Mouse (Mus musculus) hindbrain, embryonic 10.5 days (tissue): ENCODE results near the gene Myh11. TPM values are rescaled to one million over a fixed set of nuclear protein-coding genes. Genes with fewer than 3 reads are reported as not detected.

Experiments
- DNase-seq: peaks from one replicate; pipeline ENCODE4 v3.0.0-alpha.2; 2017; ENCODE audit warnings: low spot score
- H3K27ac ChIP-seq: fragments of 300-500 bp; sonication (generic); 2 replicates; pipeline ENCODE4 v1.5.1; 2016; ENCODE audit warnings: mild to moderate bottlenecking, moderate library complexity
- H3K27me3 ChIP-seq: fragments of 300-500 bp; sonication (generic); 2 replicates; pipeline ENCODE4 v1.6.1; 2016; ENCODE audit warnings: mild to moderate bottlenecking; ENCODE audit not compliant: poor library complexity, insufficient read depth, severe bottlenecking
- H3K36me3 ChIP-seq: fragments of 300-500 bp; sonication (generic); 2 replicates; pipeline ENCODE4 v1.6.1; 2016; ENCODE audit warnings: mild to moderate bottlenecking, moderate library complexity
- H3K4me1 ChIP-seq: fragments of 300-500 bp; sonication (generic); replicated peaks from 2 replicates; pipeline ENCODE4 v1.6.1; 2016; ENCODE audit warnings: mild to moderate bottlenecking
- H3K4me3 ChIP-seq: fragments of 300-500 bp; sonication (generic); 2 replicates; pipeline ENCODE4 v1.5.1; 2016; ENCODE audit warnings: mild to moderate bottlenecking, moderate library complexity
- H3K9me3 ChIP-seq: fragments of 300-500 bp; sonication (generic); 2 replicates; pipeline ENCODE4 v1.6.1; 2016; ENCODE audit warnings: mild to moderate bottlenecking, moderate library complexity
- WGBS: fragments of 180-500 bp; shearing (Covaris S2); methylation state at CpG from one replicate; pipeline ENCODE4 v1.1.7; 2016; 5-methylcytosine and 5-hydroxymethylcytosine counted together
- polyA plus RNA-seq: library from polyadenylated mRNA; unstranded; fragments of >200 nt; fragmentation: Nextera tagmentation; extraction: Ambion mirVana; gene quantifications from 2 replicates; pipeline ENCODE4 v1.2.1, GENCODE M21; 2016

Gene Myh11
- 0.04 and 0.06 TPM in 2 replicates for polyA plus RNA-seq

GRCm38 (mm10) chr16:14291223-14291622, at the start of gene Myh11:
Gene Myh11, minus strand, starts transcription at chr16:14291372.
- peak within 1 kb of the TSS; percentile 41 for H3K4me3 ChIP-seq
- DNase-seq = peak; percentile 72
- peaks cover 15% of the 10 kb centered on the region for H3K4me1 ChIP-seq
- WGBS = 5% methylated on average over 16 of the region's 16 CpGs
- H3K9me3 ChIP-seq = no peaks in the 10 kb centered on the region
- no peaks in the 10 kb centered on the region for H3K36me3 ChIP-seq
- no peak within 1 kb of the TSS for H3K27ac ChIP-seq
- H3K27me3 ChIP-seq = peaks cover 30% of the 10 kb centered on the region

- no peaks in the 10 kb centered on the region for H3K36me3 ChIP-seq
- no peak overlapping the region for H3K27ac ChIP-seq
- 76% methylated on average over 1 of the region's 1 CpGs for WGBS
- H3K27me3 ChIP-seq = no peaks in the 10 kb centered on the region
- H3K4me3 ChIP-seq = no peak overlapping the region
- H3K4me1 ChIP-seq = no peaks in the 10 kb centered on the region
- DNase-seq = no peak
- no peaks in the 10 kb centered on the region for H3K9me3 ChIP-seq
Measured at GRCm38 (mm10) chr16:14328156-14328555, 37.0 kb upstream of the Myh11 start.

GRCm38 (mm10) chr16:14320494-14320893, 29.3 kb upstream of the Myh11 start:
- no peaks in the 10 kb centered on the region for H3K27me3 ChIP-seq
- no peaks in the 10 kb centered on the region for H3K9me3 ChIP-seq
- peaks cover 16% of the 10 kb centered on the region for H3K4me1 ChIP-seq
- DNase-seq = no peak
- H3K4me3 ChIP-seq = no peak overlapping the region
- WGBS = 56% methylated on average over 1 of the region's 1 CpGs
- no peak overlapping the region for H3K27ac ChIP-seq
- H3K36me3 ChIP-seq = no peaks in the 10 kb centered on the region

GRCm38 (mm10) chr16:14319681-14320080, 28.5 kb upstream of the Myh11 start:
- no peak overlapping the region for H3K27ac ChIP-seq
- no peaks in the 10 kb centered on the region for H3K36me3 ChIP-seq
- no peak overlapping the region for H3K4me3 ChIP-seq
- WGBS = 87% methylated on average over 3 of the region's 3 CpGs
- H3K4me1 ChIP-seq = peaks cover 18% of the 10 kb centered on the region
- no peaks in the 10 kb centered on the region for H3K9me3 ChIP-seq
- no peak for DNase-seq
- no peaks in the 10 kb centered on the region for H3K27me3 ChIP-seq

- Histone ChIP-seq H3K27me3 (no peaks in the 10 kb centered on the region), H3K4me3 (peak within 1 kb of the TSS; percentile 80), H3K36me3 (peaks cover 19% of the 10 kb centered on the region), H3K27ac (peak within 1 kb of the TSS; percentile 96), H3K4me1 (peaks cover 18% of the 10 kb centered on the region), H3K9me3 (no peaks in the 10 kb centered on the region)
- WGBS = 5% methylated on average over 51 of the region's 51 CpGs
- DNase-seq = peak; percentile 95
Measured at GRCm38 (mm10) chr16:14316884-14317876, 26.0 kb upstream of the Myh11 start, which contains the start of gene Fopnl. Gene Fopnl, minus strand, starts transcription at chr16:14317405.

GRCm38 (mm10) chr16:14312914-14313313, 21.7 kb upstream of the Myh11 start:
- Histone ChIP-seq H3K36me3 (peaks cover 60% of the 10 kb centered on the region), H3K27me3 (no peaks in the 10 kb centered on the region), H3K4me1 (peaks cover 18% of the 10 kb centered on the region), H3K27ac (no peak overlapping the region), H3K9me3 (no peaks in the 10 kb centered on the region), H3K4me3 (no peak overlapping the region)
- 96% methylated on average over 7 of the region's 7 CpGs for WGBS
- DNase-seq = no peak

GRCm38 (mm10) chr16:14311371-14311770, 20.2 kb upstream of the Myh11 start:
- Histone ChIP-seq H3K27ac (no peak overlapping the region), H3K9me3 (no peaks in the 10 kb centered on the region), H3K36me3 (peaks cover 75% of the 10 kb centered on the region), H3K27me3 (no peaks in the 10 kb centered on the region), H3K4me3 (no peak overlapping the region), H3K4me1 (peaks cover 10% of the 10 kb centered on the region)
- WGBS = 52% methylated on average over 6 of the region's 6 CpGs
- DNase-seq = peak; percentile 29

- H3K4me3 ChIP-seq = no peak overlapping the region
- H3K36me3 ChIP-seq = peaks cover 86% of the 10 kb centered on the region
- 85% methylated on average over 3 of the region's 3 CpGs for WGBS
- H3K27ac ChIP-seq = no peak overlapping the region
- no peaks in the 10 kb centered on the region for H3K27me3 ChIP-seq
- no peak for DNase-seq
- no peaks in the 10 kb centered on the region for H3K4me1 ChIP-seq
- H3K9me3 ChIP-seq = no peaks in the 10 kb centered on the region
Measured at GRCm38 (mm10) chr16:14309833-14310232, 18.7 kb upstream of the Myh11 start.

- Histone ChIP-seq H3K27ac (no peak overlapping the region), H3K9me3 (no peaks in the 10 kb centered on the region), H3K4me1 (no peaks in the 10 kb centered on the region), H3K27me3 (no peaks in the 10 kb centered on the region), H3K4me3 (no peak overlapping the region), H3K36me3 (peaks cover 91% of the 10 kb centered on the region)
- no peak for DNase-seq
- WGBS = 93% methylated on average over 6 of the region's 6 CpGs
Measured at GRCm38 (mm10) chr16:14308245-14309073, 17.3 kb upstream of the Myh11 start.

GRCm38 (mm10) chr16:14307373-14307772, 16.2 kb upstream of the Myh11 start:
- DNase-seq = no peak
- H3K9me3 ChIP-seq = no peaks in the 10 kb centered on the region
- no peak overlapping the region for H3K4me3 ChIP-seq
- H3K27me3 ChIP-seq = no peaks in the 10 kb centered on the region
- no peaks in the 10 kb centered on the region for H3K4me1 ChIP-seq
- 93% methylated on average over 1 of the region's 1 CpGs for WGBS
- H3K36me3 ChIP-seq = peaks cover 91% of the 10 kb centered on the region
- H3K27ac ChIP-seq = no peak overlapping the region

GRCm38 (mm10) chr16:14306451-14306850, 15.3 kb upstream of the Myh11 start:
- H3K9me3 ChIP-seq = no peaks in the 10 kb centered on the region
- no peak overlapping the region for H3K27ac ChIP-seq
- H3K36me3 ChIP-seq = peaks cover 91% of the 10 kb centered on the region
- no peak for DNase-seq
- H3K4me3 ChIP-seq = no peak overlapping the region
- no peaks in the 10 kb centered on the region for H3K4me1 ChIP-seq
- WGBS = 92% methylated on average over 1 of the region's 1 CpGs
- no peaks in the 10 kb centered on the region for H3K27me3 ChIP-seq

GRCm38 (mm10) chr16:14304791-14305190, 13.6 kb upstream of the Myh11 start:
- no peak overlapping the region for H3K4me3 ChIP-seq
- H3K36me3 ChIP-seq = peaks cover 91% of the 10 kb centered on the region
- 93% methylated on average over 3 of the region's 3 CpGs for WGBS
- H3K27me3 ChIP-seq = no peaks in the 10 kb centered on the region
- no peaks in the 10 kb centered on the region for H3K4me1 ChIP-seq
- H3K9me3 ChIP-seq = no peaks in the 10 kb centered on the region
- DNase-seq = no peak
- H3K27ac ChIP-seq = no peak overlapping the region

GRCm38 (mm10) chr16:14303676-14304075, 12.5 kb upstream of the Myh11 start:
- no peak for DNase-seq

More at GRCm38 (mm10) chr16:14303676-14304075, 12.5 kb upstream of the Myh11 start:
- H3K9me3 ChIP-seq = no peaks in the 10 kb centered on the region
- H3K27ac ChIP-seq = no peak overlapping the region
- no peaks in the 10 kb centered on the region for H3K27me3 ChIP-seq
- no peak overlapping the region for H3K4me3 ChIP-seq
- no peaks in the 10 kb centered on the region for H3K4me1 ChIP-seq
- peaks cover 93% of the 10 kb centered on the region for H3K36me3 ChIP-seq
- 86% methylated on average over 7 of the region's 7 CpGs for WGBS
